Mouse (Mus musculus) spleen, postnatal 4 days (tissue): ENCODE measurements around the gene Hoxb8.

Experiments
- DNase-seq, 2 experiments: peaks; one replicate each; pipeline ENCODE4 v3.0.0; 2022; ENCODE audit warnings: low spot score in 2 of 2

Gene Hoxb8

GRCm38 (mm10) chr11:96281855-96282570, at the start of gene Hoxb8:
Gene Hoxb8, plus strand, starts transcription at chr11:96281905.
- no peak for DNase-seq

DNA sequence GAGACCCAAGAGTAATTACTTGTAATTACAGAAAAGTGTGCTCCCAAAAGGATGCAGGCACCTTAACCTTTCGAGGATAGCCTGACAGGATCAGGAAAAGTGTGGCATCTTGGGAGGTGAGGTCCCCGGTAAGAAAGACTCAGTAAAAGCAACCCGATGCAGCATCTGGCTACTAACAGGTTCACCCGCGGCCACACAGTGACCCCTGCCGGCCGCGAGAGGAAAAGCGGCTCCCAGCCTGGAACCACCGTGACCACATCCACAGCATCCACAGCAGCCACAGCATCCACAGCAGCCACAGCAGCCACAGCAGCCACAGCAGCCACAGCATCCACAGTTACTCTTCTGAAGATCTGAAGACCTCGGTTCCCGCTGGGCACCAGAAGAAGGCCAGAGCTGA, 46.8 kb upstream of the Hoxb8 start:
- peak; percentile 33 to 76 for DNase-seq

GRCm38 (mm10) chr11:96240211-96240610, 41.5 kb upstream of the Hoxb8 start:
- no peak for DNase-seq

DNA sequence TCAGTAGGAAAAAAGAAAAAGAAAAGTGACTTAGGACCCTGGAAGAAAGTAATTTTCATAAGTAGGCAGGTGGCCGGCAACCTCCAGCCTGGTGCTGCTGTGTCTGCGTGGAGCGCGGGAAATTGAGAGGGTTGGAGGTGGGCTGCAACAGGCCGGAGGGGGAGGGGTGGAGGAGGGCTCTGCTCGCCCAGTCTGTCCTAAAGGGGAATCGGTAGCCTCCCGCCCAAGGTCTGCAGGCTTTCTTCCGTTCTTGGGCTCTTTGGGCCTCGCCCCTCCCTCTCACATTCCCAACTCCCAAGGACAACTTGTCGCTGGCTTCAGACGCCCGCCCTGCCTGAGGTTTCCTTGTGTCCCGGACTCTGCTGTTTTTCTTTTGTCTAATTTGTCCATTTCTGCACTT, 30.8 kb upstream of the Hoxb8 start:
- no peak for DNase-seq

GRCm38 (mm10) chr11:96251480-96252031, 30.1 kb upstream of the Hoxb8 start:
- DNase-seq = no peak

- no peak for DNase-seq
Observed at GRCm38 (mm10) chr11:96252541-96253120, 29.1 kb upstream of the Hoxb8 start.

- no peak for DNase-seq
Observed at GRCm38 (mm10) chr11:96254221-96254620, 27.5 kb upstream of the Hoxb8 start.

- no peak for DNase-seq
Observed at GRCm38 (mm10) chr11:96255111-96255995, 26.4 kb upstream of the Hoxb8 start.

GRCm38 (mm10) chr11:96255996-96256445, 25.7 kb upstream of the Hoxb8 start:
- no peak for DNase-seq

- no peak for DNase-seq
Observed at GRCm38 (mm10) chr11:96257141-96257540, 24.6 kb upstream of the Hoxb8 start.

GRCm38 (mm10) chr11:96259038-96259437, 22.7 kb upstream of the Hoxb8 start:
- no peak for DNase-seq

GRCm38 (mm10) chr11:96259511-96259910, 22.2 kb upstream of the Hoxb8 start:
- DNase-seq = no peak

- no peak for DNase-seq
Observed at GRCm38 (mm10) chr11:96260310-96260970, 21.3 kb upstream of the Hoxb8 start.

DNA sequence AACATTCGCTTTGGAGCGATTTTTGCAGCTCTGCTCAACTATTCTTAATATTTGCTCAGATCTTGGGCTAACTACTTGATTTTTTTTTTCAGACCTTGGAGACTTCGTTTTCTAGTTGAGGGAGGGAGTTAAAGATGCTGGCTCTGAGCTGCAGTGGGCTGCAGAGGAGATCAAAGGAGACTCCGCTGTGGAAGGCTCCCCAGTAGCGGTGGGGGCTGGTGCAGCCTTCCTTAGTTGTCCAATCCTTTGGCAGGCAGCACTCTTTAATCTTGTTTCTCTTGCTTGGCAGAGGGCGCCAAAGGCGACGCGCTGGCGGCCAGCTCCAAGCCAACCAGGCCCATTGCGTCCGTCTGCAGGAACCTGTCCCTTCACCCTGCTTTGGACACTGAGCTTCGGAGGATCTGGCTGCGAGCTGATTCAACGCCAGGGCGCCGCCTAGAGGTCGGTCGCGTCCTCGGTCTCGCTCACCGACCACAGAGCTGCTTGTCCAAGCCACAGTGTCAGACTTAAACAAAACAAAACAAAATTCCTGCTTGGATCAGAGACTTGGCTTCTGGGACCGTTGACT, 20.3 kb upstream of the Hoxb8 start:
- peak; percentile 42 to 80 for DNase-seq

DNA sequence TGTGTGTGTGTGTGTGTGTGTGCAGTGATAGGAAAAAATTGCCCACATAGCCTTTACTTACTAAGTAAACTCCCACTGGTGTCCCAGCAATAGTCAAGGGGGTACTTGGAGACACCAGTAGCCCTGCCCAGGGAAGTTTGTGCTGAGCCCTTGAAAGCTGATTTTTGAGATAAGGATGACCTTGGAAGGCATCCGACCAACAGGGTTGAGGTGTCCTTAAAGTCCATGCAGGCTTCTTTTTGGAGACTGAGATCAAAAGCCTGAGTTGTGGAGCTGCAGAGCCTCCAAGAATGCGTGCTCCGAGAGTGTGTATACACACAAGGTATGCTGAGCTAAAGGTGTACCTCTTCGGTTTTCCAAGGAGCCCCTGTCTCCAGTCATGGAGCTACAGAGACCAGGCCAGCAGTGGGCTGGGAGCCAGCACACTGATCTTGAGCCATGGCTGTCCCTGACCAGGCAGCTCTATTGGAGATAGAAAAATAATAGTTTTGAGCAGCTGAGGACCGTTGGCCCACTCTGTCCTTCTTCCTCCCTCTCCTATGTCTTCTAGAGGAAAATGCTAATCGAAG, 19.4 kb upstream of the Hoxb8 start:
- DNase-seq = no peak

- DNase-seq = no peak
Observed at GRCm38 (mm10) chr11:96263636-96264389, 17.9 kb upstream of the Hoxb8 start.

DNA sequence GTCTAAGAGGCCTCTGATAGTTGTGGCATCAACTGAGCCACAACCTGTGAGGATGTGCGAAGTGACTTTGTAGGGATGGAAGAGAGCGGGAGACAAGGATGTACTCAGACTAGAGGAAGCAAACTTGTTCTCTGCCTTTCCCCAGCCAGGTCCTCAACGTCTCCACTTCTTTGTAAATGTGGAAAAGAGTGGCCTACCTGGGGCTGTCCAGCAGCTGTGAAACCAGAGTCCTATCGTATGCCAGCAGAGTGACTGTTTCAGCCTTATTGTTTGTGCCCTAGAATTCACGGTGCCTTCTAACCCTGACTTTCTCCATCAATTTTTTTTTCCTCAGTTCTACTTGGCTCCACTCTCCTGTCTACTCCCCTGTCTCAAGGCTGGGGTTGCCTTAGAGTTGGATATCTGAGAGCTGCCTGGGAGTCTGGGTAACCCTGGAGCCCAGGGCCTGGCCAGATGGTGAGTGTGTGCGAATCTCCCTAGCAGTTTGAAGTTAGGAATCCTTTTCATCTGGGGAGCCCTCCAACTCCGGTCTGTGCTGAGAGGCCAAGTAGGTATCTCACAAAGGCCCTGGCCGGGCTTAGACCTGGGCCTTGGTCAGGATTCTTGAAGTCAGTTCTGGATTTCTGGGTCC, 17.2 kb upstream of the Hoxb8 start:
- no peak for DNase-seq

- DNase-seq = no peak
Observed at GRCm38 (mm10) chr11:96265954-96266353, 15.8 kb upstream of the Hoxb8 start.

DNA sequence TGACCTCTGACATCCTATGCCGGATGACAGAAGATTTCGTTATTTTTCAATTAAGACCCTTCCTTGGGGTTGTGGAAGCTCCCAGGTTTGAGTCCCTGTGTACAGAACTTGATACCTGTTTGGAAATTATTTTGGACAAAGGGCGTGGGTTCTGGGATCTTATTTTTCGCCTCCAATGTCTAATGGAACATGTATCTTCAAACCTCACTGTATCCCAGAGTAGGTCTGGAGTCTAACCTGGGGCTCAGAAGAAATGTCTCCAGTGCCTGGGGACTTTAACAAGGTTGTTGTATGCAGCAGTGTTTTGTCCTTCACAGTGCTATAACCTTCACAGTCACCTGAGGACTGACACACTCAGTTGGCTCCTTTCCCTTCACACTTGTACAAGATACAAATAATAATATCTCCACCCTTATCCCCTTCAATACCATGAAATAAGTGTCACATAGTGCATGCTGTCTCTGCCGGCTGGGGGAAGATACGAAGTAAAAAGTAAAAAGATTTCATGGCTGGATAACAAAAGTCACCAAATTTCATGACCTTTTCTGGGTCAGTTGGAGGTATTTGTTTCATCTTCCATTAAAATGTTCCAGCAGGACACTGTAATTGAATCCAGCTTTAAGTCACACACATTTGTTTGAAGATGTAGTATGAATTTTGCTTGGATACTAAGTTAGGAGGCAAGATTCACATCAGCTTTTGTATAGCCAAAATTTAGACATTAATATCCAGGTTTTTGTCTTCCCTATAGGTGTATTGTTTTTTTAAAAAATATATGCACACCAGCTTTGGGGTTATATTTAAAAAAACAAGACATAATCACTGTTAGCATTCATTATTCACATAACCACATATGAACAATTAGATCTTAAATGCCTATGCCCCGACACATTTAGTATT, 14.4 kb upstream of the Hoxb8 start:
- DNase-seq = no peak
